Mouse (Mus musculus) MEL (cell line): ENCODE data around the gene Mrpl58. TPM values are rescaled to one million over a fixed set of nuclear protein-coding genes. Genes with fewer than 3 reads are reported as not detected.

Source experiments
- DNase-seq: peaks from one replicate; pipeline ENCODE4 v3.0.0; 2011; ENCODE audit warnings: low read depth, low spot score
- H3K27ac ChIP-seq: 2 replicates; pipeline ENCODE4 v1.5.1; 2012; ENCODE audit warnings: low read depth, mild to moderate bottlenecking, control low read depth, low read length, moderate library complexity; ENCODE audit not compliant: control insufficient read depth
- H3K27me3 ChIP-seq, 2 experiments: fragments of 150-350 bp in 1 of 2; sonication (generic) in 1 of 2; 2 replicates each; pipeline ENCODE4 v1.6.1; 2012; ENCODE audit warnings: low read length in 2 of 2, mild to moderate bottlenecking in 2 of 2, improper control_type of control experiment in 1 of 2, moderate library complexity in 1 of 2; ENCODE audit not compliant: insufficient read depth in 2 of 2, control insufficient read depth in 1 of 2
- H3K36me3 ChIP-seq, 2 experiments: 2 replicates each; pipeline ENCODE4 v1.6.1; 2012 to 2014; ENCODE audit warnings: low read length in 2 of 2, improper control_type of control experiment in 1 of 2, inconsistent platforms in 1 of 2, mild to moderate bottlenecking in 1 of 2; ENCODE audit not compliant: insufficient read depth in 2 of 2, control insufficient read depth in 1 of 2
- H3K4me1 ChIP-seq, 2 experiments: fragments of 150-350 bp in 1 of 2; sonication (generic) in 1 of 2; 2 replicates each; pipeline ENCODE4 v1.6.1; 2012; ENCODE audit warnings: low read length in 2 of 2, improper control_type of control experiment in 1 of 2, mild to moderate bottlenecking in 1 of 2; ENCODE audit not compliant: insufficient read depth in 2 of 2, control insufficient read depth in 1 of 2
- H3K4me3 ChIP-seq, 2 experiments: fragments of 150-350 bp in 1 of 2; sonication (generic) in 1 of 2; 2 replicates each; pipeline ENCODE4 v1.5.1; 2012; ENCODE audit warnings: low read depth in 2 of 2, low read length in 2 of 2, mild to moderate bottlenecking in 2 of 2, moderate library complexity in 2 of 2, control low read depth in 1 of 2, improper control_type of control experiment in 1 of 2; ENCODE audit not compliant: control insufficient read depth in 1 of 2, insufficient read depth in 1 of 2
- H3K79me2 ChIP-seq: 2 replicates; pipeline ENCODE4 v1.6.1; 2012; ENCODE audit warnings: mild to moderate bottlenecking, low read length, moderate library complexity; ENCODE audit not compliant: control insufficient read depth, poor library complexity, insufficient read depth
- H3K9ac ChIP-seq: 2 replicates; pipeline ENCODE4 v1.6.1; 2012; ENCODE audit warnings: low read depth, mild to moderate bottlenecking, control low read depth, low read length, moderate library complexity; ENCODE audit not compliant: control insufficient read depth, poor library complexity, severe bottlenecking
- H3K9me3 ChIP-seq: fragments of 150-350 bp; sonication (generic); replicated peaks from 2 replicates; pipeline ENCODE4 v1.6.1; 2012; ENCODE audit warnings: mild to moderate bottlenecking, low read length, improper control_type of control experiment, moderate library complexity; ENCODE audit not compliant: insufficient read depth
- BHLHE40 ChIP-seq: IDR thresholded peaks from 2 replicates; pipeline ENCODE4 v1.6.1; 2012; ENCODE audit warnings: low read depth, mild to moderate bottlenecking, inconsistent platforms, low read length, improper control_type of control experiment, borderline replicate concordance
- CHD2 ChIP-seq: IDR thresholded peaks from 2 replicates; pipeline ENCODE4 v1.6.1; 2011; ENCODE audit warnings: low read length, improper control_type of control experiment
- E2F4 ChIP-seq: IDR thresholded peaks from 2 replicates; pipeline ENCODE4 v1.6.1; 2011; ENCODE audit warnings: low read depth, low read length, improper control_type of control experiment, borderline replicate concordance
- GABPA ChIP-seq: IDR thresholded peaks from 2 replicates; pipeline ENCODE4 v1.6.1; 2012; ENCODE audit warnings: low read depth, mild to moderate bottlenecking, inconsistent platforms, low read length, improper control_type of control experiment, moderate library complexity
- GATA1 ChIP-seq: IDR thresholded peaks from 2 replicates; pipeline ENCODE4 v1.6.1; 2011; ENCODE audit warnings: low read depth, low read length, improper control_type of control experiment
- JUND ChIP-seq: IDR thresholded peaks from 2 replicates; pipeline ENCODE4 v1.6.1; 2011; ENCODE audit warnings: low read depth, mild to moderate bottlenecking, improper control_type of control experiment, low read length
- KAT2A ChIP-seq: conservative IDR thresholded peaks from 2 replicates; pipeline ENCODE4 v1.6.1; 2012; ENCODE audit warnings: low read depth, low read length, improper control_type of control experiment, inconsistent platforms
- MYC ChIP-seq: IDR thresholded peaks from 2 replicates; pipeline ENCODE4 v1.6.1; 2011; ENCODE audit warnings: low read depth, mild to moderate bottlenecking, low read length, improper control_type of control experiment, moderate library complexity
- NELFE ChIP-seq: IDR thresholded peaks from 2 replicates; pipeline ENCODE4 v1.6.1; 2011; ENCODE audit warnings: low read depth, low read length, improper control_type of control experiment
- POLR2A ChIP-seq, 2 experiments: IDR thresholded peaks; 2 replicates each; pipeline ENCODE4 v1.6.1; 2011 to 2012; ENCODE audit warnings: low read length in 2 of 2, mild to moderate bottlenecking in 2 of 2, control low read depth in 1 of 2, improper control_type of control experiment in 1 of 2, low read depth in 1 of 2, moderate library complexity in 1 of 2; ENCODE audit not compliant: control insufficient read depth in 1 of 2, insufficient read depth in 1 of 2, poor library complexity in 1 of 2
- RAD21 ChIP-seq: IDR thresholded peaks from 2 replicates; pipeline ENCODE4 v1.6.1; 2011; ENCODE audit warnings: mild to moderate bottlenecking, low read depth, low read length, improper control_type of control experiment
- SIN3A ChIP-seq: IDR thresholded peaks from 2 replicates; pipeline ENCODE4 v1.6.1; 2012; ENCODE audit warnings: low read length, improper control_type of control experiment, inconsistent platforms
- SMC3 ChIP-seq: IDR thresholded peaks from 2 replicates; pipeline ENCODE4 v1.6.1; 2011; ENCODE audit warnings: low read depth, low read length, improper control_type of control experiment
- TAL1 ChIP-seq: IDR thresholded peaks from 2 replicates; pipeline ENCODE4 v1.6.1; 2012; ENCODE audit warnings: mild to moderate bottlenecking, inconsistent platforms, low read length, moderate library complexity, mixed read lengths
- TBP ChIP-seq: IDR thresholded peaks from 2 replicates; pipeline ENCODE4 v1.8.0; 2011; ENCODE audit warnings: low read depth, low read length, improper control_type of control experiment
- USF1 ChIP-seq: IDR thresholded peaks from 2 replicates; pipeline ENCODE4 v1.6.1; 2014; ENCODE audit warnings: low read depth, mild to moderate bottlenecking, inconsistent platforms, low read length, improper control_type of control experiment, moderate library complexity
- USF2 ChIP-seq, 2 experiments: IDR thresholded peaks; 2 replicates each; pipeline ENCODE4 v1.6.1; 2011 to 2012; ENCODE audit warnings: improper control_type of control experiment in 2 of 2, low read length in 2 of 2, borderline replicate concordance in 1 of 2, inconsistent platforms in 1 of 2, low read depth in 1 of 2, mild to moderate bottlenecking in 1 of 2; ENCODE audit not compliant: insufficient read depth in 1 of 2
- ZNF384 ChIP-seq: IDR thresholded peaks from 2 replicates; pipeline ENCODE4 v1.6.1; 2012; ENCODE audit warnings: low read depth, mild to moderate bottlenecking, inconsistent platforms, low read length, improper control_type of control experiment
- polyA plus RNA-seq, 2 experiments: library from polyadenylated mRNA; stranded (reverse) in 1 of 2; unstranded in 1 of 2; fragments of >175 nt in 1 of 2; fragments of >200 nt in 1 of 2; gene quantifications; 2 replicates each; pipeline versions ENCODE4 v1.2.1 to v1.2.4; 2012; ENCODE audit warnings: low replicate concordance in 2 of 2, low read depth in 1 of 2; ENCODE audit not compliant: insufficient read length in 2 of 2, insufficient read depth in 1 of 2, missing spikeins in 1 of 2
- total RNA-seq: library from RNA; depleted of rRNA; stranded (reverse); fragments of 300-350 nt; gene quantifications from 2 replicates; pipeline ENCODE4 v1.2.3, GENCODE M21; 2012

Gene Mrpl58
- total and polyA plus RNA-seq, 3 experiments = 137 TPM; not detected in 1

- TF ChIP-seq TAL1 = no peak
- no peak for TF ChIP-seq SMC3
- TF ChIP-seq RAD21 = no peak
- no peak for TF ChIP-seq GATA1
- TF ChIP-seq ZNF384 = no peak
- TF ChIP-seq NELFE = no peak
- no peak for TF ChIP-seq USF1
- no peak for TF ChIP-seq SIN3A
- TF ChIP-seq BHLHE40 = no peak
- TF ChIP-seq E2F4 = no peak
- no peak for TF ChIP-seq GABPA
- no peak for TF ChIP-seq KAT2A
- no peak for TF ChIP-seq CHD2
- TF ChIP-seq TBP = no peak
- no peak for TF ChIP-seq JUND
- no peak for TF ChIP-seq POLR2A (IDR thresholded peaks at IDR 0.05; ENCODE audit: control insufficient read depth in 1 of 2, insufficient read depth in 1 of 2, low read depth in 1 of 2, low read length in 2 of 2, poor library complexity in 1 of 2)
- TF ChIP-seq MYC = no peak
- TF ChIP-seq, all 39 proteins: peak for 0
- H3K4me3 ChIP-seq = no peak overlapping the region
- no peaks in the 10 kb centered on the region for H3K9me3 ChIP-seq
- no peak for DNase-seq
- no peaks in the 10 kb centered on the region for H3K27me3 ChIP-seq
- no peak overlapping the region for H3K9ac ChIP-seq
- H3K4me1 ChIP-seq = peaks cover 3 to 20% of the 10 kb centered on the region in 2 experiments
- peaks cover 0 to 3% of the 10 kb centered on the region in 2 experiments; a peak in 1 of 4 replicates for H3K36me3 ChIP-seq
- no peaks in the 10 kb centered on the region for H3K79me2 ChIP-seq
- H3K27ac ChIP-seq = no peak overlapping the region
These were observed 52.6 kb downstream of the Mrpl58 start for GRCm38 (mm10) chr11:115456182-115456581.

DNA sequence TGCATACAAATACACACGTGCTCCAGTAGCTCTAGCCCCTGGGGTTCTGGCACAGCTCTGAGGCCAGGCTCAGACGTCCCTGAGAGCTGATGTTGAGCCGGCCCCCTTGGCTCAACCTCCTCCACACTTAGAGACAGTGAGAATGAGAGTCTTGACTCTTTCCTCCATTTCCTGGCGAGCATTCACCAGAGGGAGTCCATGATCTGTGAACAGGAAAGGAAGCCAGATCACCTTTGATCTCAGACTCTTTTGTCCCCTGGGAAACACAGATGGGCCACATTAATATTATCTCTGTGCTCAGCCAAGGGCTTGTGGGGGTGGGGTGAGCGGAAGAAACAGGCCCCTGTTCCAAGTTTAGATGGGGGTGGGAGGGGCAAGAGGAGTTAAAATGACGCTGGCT is 53.9 kb downstream of the Mrpl58 start:
- H3K27ac ChIP-seq = no peak overlapping the region
- H3K27me3 ChIP-seq = no peaks in the 10 kb centered on the region
- H3K36me3 ChIP-seq = peaks cover 0 to 3% of the 10 kb centered on the region in 2 experiments; a peak in 1 of 4 replicates
- H3K4me3 ChIP-seq = no peak overlapping the region
- TF ChIP-seq TAL1 (no peak), USF2 (IDR thresholded peaks at IDR 0.05; ENCODE audit: borderline replicate concordance in 1 of 2, insufficient read depth in 1 of 2, low read depth in 1 of 2, low read length in 2 of 2) (no peak), GATA1 (no peak), USF1 (no peak)
- H3K9me3 ChIP-seq = no peaks in the 10 kb centered on the region
- H3K4me1 ChIP-seq = peaks cover 0 to 12% of the 10 kb centered on the region in 2 experiments; a peak in 2 of 4 replicates
- peak overlapping the region; percentile 14; the same call in 1 of the 2 replicates for H3K9ac ChIP-seq
- H3K79me2 ChIP-seq = no peaks in the 10 kb centered on the region
- no peak for DNase-seq
